Mouse (Mus musculus) cerebellum, adult 11 months (tissue): ENCODE data around the gene Unc80.
"Not testable (repeated sequence)": the region's sequence is repeated elsewhere in the genome, so short reads cannot be mapped to it uniquely, and the experiment has no call there.

Experiments
- DNase-seq: peaks from one replicate; pipeline ENCODE4 v3.0.0; 2022

Unc80 gene

GRCm38 (mm10) chr1:66638177-66638576 is 170.0 kb downstream of the Unc80 start:
- DNase-seq, result no peak

GRCm38 (mm10) chr1:66646894-66647293 is 178.7 kb downstream of the Unc80 start:
- no peak for DNase-seq

GRCm38 (mm10) chr1:66649568-66649967 is 181.4 kb downstream of the Unc80 start:
- DNase-seq, result no peak

- no peak for DNase-seq
Observed at GRCm38 (mm10) chr1:66650006-66650405, 181.8 kb downstream of the Unc80 start.

- DNase-seq, result no peak
Observed at GRCm38 (mm10) chr1:66655119-66655746, 187.1 kb downstream of the Unc80 start.

- no peak for DNase-seq
Observed at GRCm38 (mm10) chr1:66655747-66656119, 187.6 kb downstream of the Unc80 start.

GRCm38 (mm10) chr1:66671475-66671874 is 203.3 kb downstream of the Unc80 start:
- DNase-seq, result no peak

- DNase-seq, result no peak
Observed at GRCm38 (mm10) chr1:66672812-66673211, 204.6 kb downstream of the Unc80 start.

- DNase-seq, result no peak
Observed at GRCm38 (mm10) chr1:66677928-66678327, 209.8 kb downstream of the Unc80 start.

GRCm38 (mm10) chr1:66678662-66679061 is 210.5 kb downstream of the Unc80 start:
- DNase-seq, result no peak

GRCm38 (mm10) chr1:66682974-66683373 is 214.8 kb downstream of the Unc80 start:
- DNase-seq, result no peak

- DNase-seq, result no peak
Observed at GRCm38 (mm10) chr1:66691772-66692171, 223.6 kb downstream of the Unc80 start.

GRCm38 (mm10) chr1:66692308-66692707 is 224.1 kb downstream of the Unc80 start:
- DNase-seq, result no peak

GRCm38 (mm10) chr1:66692780-66693392 is 224.7 kb downstream of the Unc80 start:
- no peak for DNase-seq

GRCm38 (mm10) chr1:66694266-66694665 is 226.1 kb downstream of the Unc80 start:
- DNase-seq, result no peak

GRCm38 (mm10) chr1:66695296-66695695 is 227.1 kb downstream of the Unc80 start:
- DNase-seq, result no peak

GRCm38 (mm10) chr1:66699630-66700029 is 231.5 kb downstream of the Unc80 start:
- DNase-seq, result not testable (repeated sequence)

GRCm38 (mm10) chr1:66700149-66700692 is 232.1 kb downstream of the Unc80 start:
- DNase-seq, result no peak

GRCm38 (mm10) chr1:66700693-66701575 is 232.8 kb downstream of the Unc80 start, which contains the start of gene Rpe:
TSS of gene Rpe (plus strand) at chr1:66700831.
- peak; percentile 88 for DNase-seq

GRCm38 (mm10) chr1:66701576-66701940 is 233.4 kb downstream of the Unc80 start:
- DNase-seq, result no peak

- DNase-seq, result no peak
Observed at GRCm38 (mm10) chr1:66702623-66703345, 234.6 kb downstream of the Unc80 start.

GRCm38 (mm10) chr1:66704523-66704922 is 236.4 kb downstream of the Unc80 start:
- no peak for DNase-seq

- DNase-seq, result no peak
Observed at GRCm38 (mm10) chr1:66712859-66713258, 244.7 kb downstream of the Unc80 start.
